Comparison of ENCODE assay signal across 10 mouse cellular contexts in genomic region chr17:35513886-35514285, GRCm38 (mm10). TPM values are rescaled to one million over a fixed set of nuclear protein-coding genes. Genes with fewer than 3 reads are reported as not detected.
DNase-seq lines count a peak whose midpoint lies in the region; ATAC-seq lines count a peak whose summit lies in the region.
"Had no signal": no experiment of that assay in that cellular context is flagged by ENCODE, and none has a peak within 500 bp of the region (broad histone marks: within the 10 kb centered on the region; RNA-seq: fewer than 3 reads in every experiment).

No protein-coding gene starts in this region.

- peak overlapping the region; percentile 32; the same call in 1 of the 2 replicates for H3K27ac ChIP-seq in forebrain, embryonic 10.5 days
- no peak overlapping the region for H3K27ac ChIP-seq in forebrain, embryonic 15.5 days (replicated peaks)
- H3K27ac ChIP-seq in embryonic facial prominence, embryonic 10.5 days (replicated peaks): peak overlapping the region; percentile 52; the same call in 1 of the 2 replicates

- H3K9me3 ChIP-seq in forebrain, embryonic 10.5 days: no peaks in the 10 kb centered on the region
- no peaks in the 10 kb centered on the region for H3K9me3 ChIP-seq in forebrain, embryonic 15.5 days
- H3K9me3 ChIP-seq in embryonic facial prominence, embryonic 10.5 days: no peaks in the 10 kb centered on the region

- peak; percentile 84 for DNase-seq in forebrain, embryonic 10.5 days (ENCODE audit: extremely low spot score, low spot score)
- peak; percentile 60 to 88 for DNase-seq in adrenal gland, adult (ENCODE audit: inconsistent age in 2 of 2, low spot score in 1 of 2)
- DNase-seq in embryonic facial prominence, embryonic 10.5 days (ENCODE audit: low spot score): peak; percentile 82
- peak; percentile 87 for DNase-seq in heart, postnatal 4 days
- peak; percentile 23 to 73 for DNase-seq in left cerebral cortex, postnatal 10 days (ENCODE audit: extremely low spot score in 1 of 2, low spot score in 2 of 2)
- DNase-seq in mesoderm, embryonic 11.5 days (ENCODE audit: low read depth, low spot score): peak; percentile 76
- peak; percentile 82 for DNase-seq in splenic B cell, adult 2 months (ENCODE audit: low read depth, low spot score)

- H3K4me2 ChIP-seq in forebrain, embryonic 15.5 days (replicated peaks): no peak overlapping the region

- H3K4me3 ChIP-seq in forebrain, embryonic 10.5 days: peak overlapping the region; percentile 70; the same call in 1 of the 2 replicates
- no peak overlapping the region for H3K4me3 ChIP-seq in forebrain, embryonic 15.5 days
- H3K4me3 ChIP-seq in embryonic facial prominence, embryonic 10.5 days: peak overlapping the region; percentile 66

- H3K36me3 ChIP-seq in forebrain, embryonic 10.5 days (replicated peaks): peaks cover 22% of the 10 kb centered on the region
- no peaks in the 10 kb centered on the region for H3K36me3 ChIP-seq in forebrain, embryonic 15.5 days
- H3K36me3 ChIP-seq in embryonic facial prominence, embryonic 10.5 days (replicated peaks): peaks cover 22% of the 10 kb centered on the region
- H3K36me3 ChIP-seq in splenic B cell, adult 2 months (ENCODE audit: control insufficient read depth, insufficient read depth, low read length, poor library complexity, severe bottlenecking): no peaks in the 10 kb centered on the region

- H3K4me1 ChIP-seq in forebrain, embryonic 10.5 days: peaks cover 45% of the 10 kb centered on the region
- peaks cover 30% of the 10 kb centered on the region for H3K4me1 ChIP-seq in forebrain, embryonic 15.5 days
- peaks cover 40% of the 10 kb centered on the region for H3K4me1 ChIP-seq in embryonic facial prominence, embryonic 10.5 days

- WGBS in forebrain, embryonic 10.5 days: 10% methylated on average over 2 of the region's 2 CpGs
- 19% methylated on average over 2 of the region's 2 CpGs for WGBS in forebrain, embryonic 15.5 days
- 11% methylated on average over 2 of the region's 2 CpGs for WGBS in embryonic facial prominence, embryonic 10.5 days

- H3K27me3 ChIP-seq in forebrain, embryonic 10.5 days (ENCODE audit: poor library complexity, severe bottlenecking): peaks cover 17% of the 10 kb centered on the region
- no peaks in the 10 kb centered on the region for H3K27me3 ChIP-seq in forebrain, embryonic 15.5 days
- H3K27me3 ChIP-seq in embryonic facial prominence, embryonic 10.5 days (replicated peaks; ENCODE audit: low read depth, poor library complexity, severe bottlenecking): peaks cover 12% of the 10 kb centered on the region
- H3K27me3 ChIP-seq in splenic B cell, adult 2 months (ENCODE audit: control insufficient read depth, insufficient read depth, low read length, poor library complexity, severe bottlenecking): no peaks in the 10 kb centered on the region
- H3K27me3 ChIP-seq: Patski had no signal

- no peak overlapping the region for H3K9ac ChIP-seq in forebrain, embryonic 15.5 days (replicated peaks)

- intact Hi-C loops in left cerebral cortex, postnatal 10 days (cut with DNase I): no loop called here

- no peak for ATAC-seq in forebrain, embryonic 15.5 days (replicated peaks)
- ATAC-seq: Patski had no signal

RNA-seq across cellular contexts. Expression of gene Tcf19, which starts 2.7 kb away (rescaled TPM):
- 52.2 and 57.1 TPM in 2 replicates for polyA plus RNA-seq in forebrain, embryonic 10.5 days (2016; fragmentation: Nextera tagmentation; extraction: Ambion mirVana)
- polyA plus RNA-seq in forebrain, embryonic 15.5 days (2015; fragmentation: Nextera tagmentation; extraction: Ambion mirVana): 33.6 and 36.9 TPM in 2 replicates
- 43.7 and 45.5 TPM in 2 replicates for polyA plus RNA-seq in embryonic facial prominence, embryonic 10.5 days (2016; fragmentation: Nextera tagmentation; extraction: Ambion mirVana)
- 10 to 100 TPM; 41.1 to 44.2 TPM for total RNA-seq in heart, postnatal 4 days (2021)
- total RNA-seq in left cerebral cortex, postnatal 10 days (2021): 1 to 10 TPM; 5.7 to 8.5 TPM

RNA-seq across cellular contexts. Expression of gene Cchcr1, which starts 3.0 kb away (rescaled TPM):
- 21.6 and 26.1 TPM in 2 replicates for polyA plus RNA-seq in forebrain, embryonic 10.5 days (2016; fragmentation: Nextera tagmentation; extraction: Ambion mirVana)
- 9.5 and 10.6 TPM in 2 replicates for polyA plus RNA-seq in forebrain, embryonic 15.5 days (2015; fragmentation: Nextera tagmentation; extraction: Ambion mirVana)
- polyA plus RNA-seq in embryonic facial prominence, embryonic 10.5 days (2016; fragmentation: Nextera tagmentation; extraction: Ambion mirVana): 24.2 and 25.0 TPM in 2 replicates
- total RNA-seq in heart, postnatal 4 days (2021): 10 to 100 TPM; 11.0 to 12.5 TPM
- total RNA-seq in left cerebral cortex, postnatal 10 days (2021): 1 to 10 TPM; 6.4 to 7.4 TPM

RNA-seq across cellular contexts. Expression of gene Pou5f1, which starts 8.1 kb away (rescaled TPM):
- 0.12 TPM in 1 of 2 replicates, not detected in the other for polyA plus RNA-seq in forebrain, embryonic 10.5 days (2016; fragmentation: Nextera tagmentation; extraction: Ambion mirVana)
- not detected in 2 replicates for polyA plus RNA-seq in forebrain, embryonic 15.5 days (2015; fragmentation: Nextera tagmentation; extraction: Ambion mirVana)
- polyA plus RNA-seq in embryonic facial prominence, embryonic 10.5 days (2016; fragmentation: Nextera tagmentation; extraction: Ambion mirVana): not detected in 2 replicates
- not detected for total RNA-seq in heart, postnatal 4 days (2021)
- not detected for total RNA-seq in left cerebral cortex, postnatal 10 days (2021)
- polyA plus RNA-seq: neural tube, embryonic 14.5 days; Patski had no signal

RNA-seq across cellular contexts. Expression of gene Psors1c2, which starts 19.1 kb away (rescaled TPM):
- 2.2 and 2.6 TPM in 2 replicates for polyA plus RNA-seq in forebrain, embryonic 10.5 days (2016; fragmentation: Nextera tagmentation; extraction: Ambion mirVana)
- 1.2 and 1.5 TPM in 2 replicates for polyA plus RNA-seq in forebrain, embryonic 15.5 days (2015; fragmentation: Nextera tagmentation; extraction: Ambion mirVana)
- polyA plus RNA-seq in embryonic facial prominence, embryonic 10.5 days (2016; fragmentation: Nextera tagmentation; extraction: Ambion mirVana): 1.6 and 1.9 TPM in 2 replicates
- not detected for total RNA-seq in heart, postnatal 4 days (2021)
- total RNA-seq in left cerebral cortex, postnatal 10 days (2021): under 1 TPM; 0.43 to 0.59 TPM

RNA-seq across cellular contexts. Expression of gene Cdsn, which starts 38.0 kb away (rescaled TPM):
- not detected in 2 replicates for polyA plus RNA-seq in forebrain, embryonic 10.5 days (2016; fragmentation: Nextera tagmentation; extraction: Ambion mirVana)
- 0.06 and 0.11 TPM in 2 replicates for polyA plus RNA-seq in forebrain, embryonic 15.5 days (2015; fragmentation: Nextera tagmentation; extraction: Ambion mirVana)
- polyA plus RNA-seq in embryonic facial prominence, embryonic 10.5 days (2016; fragmentation: Nextera tagmentation; extraction: Ambion mirVana): not detected in 2 replicates
- under 1 TPM; 0.16 to 0.26 TPM for total RNA-seq in heart, postnatal 4 days (2021)
- total RNA-seq in left cerebral cortex, postnatal 10 days (2021): under 1 TPM; 0.41 to 0.47 TPM
